Mouse (Mus musculus) heart, embryonic 11.5 days (tissue): ENCODE measurements around the gene Hepacam. TPM values are rescaled to one million over a fixed set of nuclear protein-coding genes. Genes with fewer than 3 reads are reported as not detected.

Experiments used
- ATAC-seq: fragments of 200-750 bp; cut with Nextera tagmentation; replicated peaks from 2 replicates; pipeline ENCODE4 v1.8.0; 2017; ENCODE audit warnings: moderate library complexity; ENCODE audit not compliant: insufficient number of reproducible peaks, low FRiP score, low TSS enrichment
- H3K27ac ChIP-seq: fragments of 300-500 bp; sonication (generic); 2 replicates; pipeline ENCODE4 v1.5.1; 2014; ENCODE audit warnings: mild to moderate bottlenecking, low read depth, low read length
- H3K27me3 ChIP-seq: fragments of 300-500 bp; sonication (generic); 2 replicates; pipeline ENCODE4 v1.6.1; 2014; ENCODE audit warnings: mild to moderate bottlenecking, low read length, mixed read lengths; ENCODE audit not compliant: control insufficient read depth, insufficient read depth
- H3K36me3 ChIP-seq: fragments of 300-500 bp; sonication (generic); 2 replicates; pipeline ENCODE4 v1.6.1; 2014; ENCODE audit warnings: mild to moderate bottlenecking, low read length, moderate library complexity, mixed read lengths; ENCODE audit not compliant: control insufficient read depth, insufficient read depth
- H3K4me1 ChIP-seq: fragments of 300-500 bp; sonication (generic); 2 replicates; pipeline ENCODE4 v1.6.1; 2014; ENCODE audit warnings: low read length; ENCODE audit not compliant: control insufficient read depth, insufficient read depth
- H3K4me2 ChIP-seq: fragments of 300-500 bp; sonication (generic); 2 replicates; pipeline ENCODE4 v1.6.1; 2014; ENCODE audit warnings: mild to moderate bottlenecking, moderate library complexity
- H3K4me3 ChIP-seq: fragments of 300-500 bp; sonication (generic); 2 replicates; pipeline ENCODE4 v1.5.1; 2014; ENCODE audit warnings: low read depth, low read length
- H3K9ac ChIP-seq: fragments of 300-500 bp; sonication (generic); 2 replicates; pipeline ENCODE4 v1.6.1; 2014; ENCODE audit warnings: mild to moderate bottlenecking, low read depth, low read length, moderate library complexity
- H3K9me3 ChIP-seq: fragments of 300-500 bp; sonication (generic); replicated peaks from 2 replicates; pipeline ENCODE4 v1.6.1; 2016; ENCODE audit warnings: low read length; ENCODE audit not compliant: control insufficient read depth
- WGBS: fragments of 180-500 bp; shearing (Covaris S2); extraction: QIAGEN DNeasy Blood & Tissue Kit; methylation state at CpG from one replicate; pipeline ENCODE4 v1.1.7; 2014; ENCODE audit not compliant: insufficient replicate concordance; 5-methylcytosine and 5-hydroxymethylcytosine counted together
- polyA plus RNA-seq: library from polyadenylated mRNA; unstranded; fragments of >200 nt; fragmentation: Nextera tagmentation; extraction: Ambion mirVana; gene quantifications from 2 replicates; pipeline ENCODE4 v1.2.1, GENCODE M21; 2014

Gene Hepacam
- polyA plus RNA-seq, 1 experiment from 2014 or later = not detected

- Histone ChIP-seq H3K9me3 (no peaks in the 10 kb centered on the region), H3K4me1 (peaks cover 11% of the 10 kb centered on the region), H3K4me2 (peak overlapping the region; percentile 69; the same call in 1 of the 2 replicates), H3K4me3 (peak overlapping the region; percentile 35; the same call in 1 of the 2 replicates), H3K36me3 (no peaks in the 10 kb centered on the region), H3K27me3 (peaks cover 70% of the 10 kb centered on the region), H3K27ac (no peak overlapping the region), H3K9ac (no peak overlapping the region)
- no peak for ATAC-seq
- 2% methylated on average over 18 of the region's 18 CpGs for WGBS
Observed at GRCm38 (mm10) chr9:37433823-37434560, 66.8 kb downstream of the Hepacam start.

- no peak overlapping the region for H3K27ac ChIP-seq
- H3K4me2 ChIP-seq = no peak overlapping the region
- WGBS = 3% methylated on average over 14 of the region's 14 CpGs
- H3K9me3 ChIP-seq = no peaks in the 10 kb centered on the region
- peaks cover 61% of the 10 kb centered on the region for H3K27me3 ChIP-seq
- ATAC-seq = no peak
- no peak overlapping the region for H3K9ac ChIP-seq
- no peak overlapping the region for H3K4me3 ChIP-seq
- H3K36me3 ChIP-seq = no peaks in the 10 kb centered on the region
- H3K4me1 ChIP-seq = peaks cover 11% of the 10 kb centered on the region
Observed at GRCm38 (mm10) chr9:37434932-37435331, 67.8 kb downstream of the Hepacam start.

GRCm38 (mm10) chr9:37435616-37436015 is 68.5 kb downstream of the Hepacam start:
- Histone ChIP-seq H3K27me3 (peaks cover 55% of the 10 kb centered on the region), H3K9ac (no peak overlapping the region), H3K4me3 (no peak overlapping the region), H3K4me2 (no peak overlapping the region), H3K27ac (no peak overlapping the region), H3K36me3 (no peaks in the 10 kb centered on the region), H3K9me3 (no peaks in the 10 kb centered on the region), H3K4me1 (peaks cover 11% of the 10 kb centered on the region)
- no peak for ATAC-seq
- WGBS = 7% methylated on average over 4 of the region's 4 CpGs

Other genes with a start within 250 kb of the Hepacam start
- 5.2 and 6.3 TPM in 2 replicates for gene Pknox2, start 219.9 kb upstream of the Hepacam start, polyA plus RNA-seq
- 8.2 and 8.7 TPM in 2 replicates for gene Tmem218, start 159.1 kb upstream of the Hepacam start, polyA plus RNA-seq
- gene Slc37a2, start 111.6 kb upstream of the Hepacam start, polyA plus RNA-seq = 0.94 and 1.6 TPM in 2 replicates
- gene Ccdc15, start 18.9 kb upstream of the Hepacam start, polyA plus RNA-seq = 3.4 and 5.3 TPM in 2 replicates
- 2.5 and 3.3 TPM in 2 replicates for gene Robo4, start 34.5 kb downstream of the Hepacam start, polyA plus RNA-seq
- 0.29 and 0.35 TPM in 2 replicates for gene Robo3, start 65.9 kb downstream of the Hepacam start, polyA plus RNA-seq
- 20.2 and 20.5 TPM in 2 replicates for gene Msantd2, start 122.0 kb downstream of the Hepacam start, polyA plus RNA-seq
- 45.4 and 59.6 TPM in 2 replicates for gene Esam, start 160.7 kb downstream of the Hepacam start, polyA plus RNA-seq
- gene Vsig2, start 171.9 kb downstream of the Hepacam start, polyA plus RNA-seq = 1.5 and 1.6 TPM in 2 replicates
- gene Nrgn, start 185.6 kb downstream of the Hepacam start, polyA plus RNA-seq = 4.8 and 5.2 TPM in 2 replicates
- 7.8 and 10.6 TPM in 2 replicates for gene Siae, start 188.3 kb downstream of the Hepacam start, polyA plus RNA-seq
- 5.7 and 10.0 TPM in 2 replicates for gene Spa17, start 246.4 kb downstream of the Hepacam start, polyA plus RNA-seq